Mouse (Mus musculus): ENCODE measurements at regions not wholly inside any gene's neighbourhood (a gene's known extent, or its start where the extent isn't known, plus 50 kb on each side); places are given as distances from the start of the nearest gene placed in this dataset.

GRCm38 (mm10) chr13:60364778-60365672 is 187.9 kb upstream of the Gas1 start:
- no peak for DNase-seq (ENCODE audit: low spot score)

- DNase-seq (ENCODE audit: low spot score): no peak
These were observed 192.1 kb upstream of the Gas1 start for GRCm38 (mm10) chr13:60369216-60369615.

- DNase-seq (ENCODE audit: low spot score): no peak
These were observed 194.5 kb upstream of the Gas1 start for GRCm38 (mm10) chr13:60371656-60372055.

GRCm38 (mm10) chr13:60376705-60377104 is 199.5 kb upstream of the Gas1 start:
- no peak for DNase-seq (ENCODE audit: low spot score)

GRCm38 (mm10) chr13:60382855-60383254 is 205.7 kb upstream of the Gas1 start:
- DNase-seq (ENCODE audit: low spot score): no peak

- DNase-seq (ENCODE audit: low spot score): no peak
These were observed 202.9 kb upstream of the Dapk1 start for GRCm38 (mm10) chr13:60398836-60399235.

GRCm38 (mm10) chr13:60400764-60401487 is 200.8 kb upstream of the Dapk1 start:
- DNase-seq (ENCODE audit: low spot score): no peak

- DNase-seq (ENCODE audit: low spot score): no peak
These were observed 198.3 kb upstream of the Dapk1 start for GRCm38 (mm10) chr13:60403471-60403870.

- no peak for DNase-seq (ENCODE audit: low spot score)
These were observed 194.4 kb upstream of the Dapk1 start for GRCm38 (mm10) chr13:60407344-60407743.

GRCm38 (mm10) chr13:60409706-60410502 is 191.8 kb upstream of the Dapk1 start:
- no peak for DNase-seq (ENCODE audit: low spot score)

GRCm38 (mm10) chr13:60416024-60416423 is 185.7 kb upstream of the Dapk1 start:
- DNase-seq (ENCODE audit: low spot score): no peak

- no peak for DNase-seq (ENCODE audit: low spot score)
These were observed 184.7 kb upstream of the Dapk1 start for GRCm38 (mm10) chr13:60417015-60417414.

GRCm38 (mm10) chr13:60417436-60418158 is 184.2 kb upstream of the Dapk1 start:
- DNase-seq (ENCODE audit: low spot score): no peak

GRCm38 (mm10) chr13:60420386-60420785 is 181.4 kb upstream of the Dapk1 start:
- no peak for DNase-seq (ENCODE audit: low spot score)

- no peak for DNase-seq (ENCODE audit: low spot score)
These were observed 180.7 kb upstream of the Dapk1 start for GRCm38 (mm10) chr13:60420842-60421696.

GRCm38 (mm10) chr13:60424267-60424666 is 177.5 kb upstream of the Dapk1 start:
- DNase-seq (ENCODE audit: low spot score): no peak

GRCm38 (mm10) chr13:60425140-60425539 is 176.6 kb upstream of the Dapk1 start:
- peak; percentile 51 for DNase-seq (ENCODE audit: low spot score)

- DNase-seq (ENCODE audit: low spot score): no peak
These were observed 176.2 kb upstream of the Dapk1 start for GRCm38 (mm10) chr13:60425556-60425955.

GRCm38 (mm10) chr13:60426192-60426840 is 175.4 kb upstream of the Dapk1 start:
- no peak for DNase-seq (ENCODE audit: low spot score)

- no peak for DNase-seq (ENCODE audit: low spot score)
These were observed 174.7 kb upstream of the Dapk1 start for GRCm38 (mm10) chr13:60427077-60427476.
